Mouse (Mus musculus): Measurements from ENCODE around the gene Ell2. TPM values are rescaled to one million over a fixed set of nuclear protein-coding genes. Genes with fewer than 3 reads are reported as not detected.

The Ell2 gene
- polyA plus RNA-seq (2012; rRNA removed): 6.9 and 7.1 TPM in 2 replicates

DNA sequence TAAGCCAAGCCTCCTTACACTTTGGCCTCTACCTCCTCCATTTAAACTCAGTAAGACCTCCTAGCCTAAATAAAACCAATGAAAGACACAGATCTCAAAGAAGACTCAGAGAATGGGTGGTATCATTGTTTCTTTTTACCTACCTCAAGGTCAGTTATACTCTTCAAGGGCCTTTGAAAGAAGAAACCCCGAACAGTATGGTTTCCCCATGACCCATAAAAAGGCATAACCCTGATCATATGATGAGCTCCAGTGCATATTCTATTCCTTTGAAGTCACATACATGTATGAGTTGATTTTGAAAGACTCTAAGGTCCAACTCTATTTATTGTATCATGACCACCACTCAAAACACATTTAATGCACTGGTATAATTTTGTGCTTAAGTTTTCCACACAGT is at the start of gene Ell2:
Ell2 (plus strand) TSS at position 301 of the 400 bp plus-strand sequence.

Other genes starting within 250 kb of the Ell2 start
- 63.3 and 65.3 TPM in 2 replicates for gene Glrx, start 133.1 kb downstream of the Ell2 start, polyA plus RNA-seq (2012; rRNA removed)
- 6.0 and 6.2 TPM in 2 replicates for gene Rhobtb3, start 237.2 kb downstream of the Ell2 start, polyA plus RNA-seq (2012; rRNA removed)

Data from colon, adult 2 months (tissue).